Mouse (Mus musculus): ENCODE measurements at regions not wholly inside any gene's neighbourhood (a gene's known extent, or its start where the extent isn't known, plus 50 kb on each side); places are given as distances from the start of the nearest gene placed in this dataset.
"Not testable (repeated sequence)": the region's sequence is repeated elsewhere in the genome, so short reads cannot be mapped to it uniquely, and the experiment has no call there.

- no peak for DNase-seq
Observed at GRCm38 (mm10) chr7:116681268-116681667, 177.1 kb downstream of the Nucb2 start.

DNA sequence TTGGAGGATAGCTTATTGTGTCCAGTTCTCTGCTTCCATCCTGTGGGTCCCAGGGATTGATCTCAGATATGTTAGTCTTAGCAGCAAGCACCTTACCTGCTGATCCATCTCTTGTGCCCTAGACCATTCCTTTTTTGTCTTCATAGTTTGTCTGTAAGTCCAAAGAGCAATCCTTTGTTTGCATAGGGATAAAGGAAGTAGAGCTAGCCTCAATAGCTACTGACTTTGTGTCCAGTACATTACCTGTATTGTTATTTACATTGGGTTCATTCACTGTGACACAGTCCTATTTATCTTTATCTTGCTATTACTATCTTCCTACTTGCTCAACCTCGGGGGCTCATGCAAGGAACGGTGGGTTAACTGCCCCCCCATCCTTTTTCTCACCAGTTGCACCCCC is 196.2 kb downstream of the Nucb2 start:
- DNase-seq: no peak

GRCm38 (mm10) chr7:116701466-116702342 is 197.5 kb downstream of the Nucb2 start:
- DNase-seq: peak; percentile 79

DNA sequence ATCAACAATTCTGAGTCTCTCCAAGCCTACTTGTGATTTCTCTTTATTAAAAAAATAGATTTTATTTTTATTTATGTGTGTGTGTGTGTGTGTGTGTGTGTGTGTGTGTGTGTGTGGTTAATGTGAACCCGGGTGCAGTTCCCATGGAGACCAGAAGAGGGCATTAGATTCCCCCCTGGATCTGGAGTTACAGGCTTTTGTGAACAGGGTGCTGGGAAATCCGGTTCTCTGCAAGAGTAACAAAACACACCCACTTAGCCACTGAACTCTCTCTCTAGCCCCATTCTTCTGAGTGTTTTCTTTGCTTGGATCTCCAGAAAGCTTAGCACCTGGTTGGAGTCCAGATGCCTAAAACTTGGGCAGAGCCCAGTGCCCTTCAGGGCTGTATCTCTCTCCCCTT is 198.4 kb downstream of the Nucb2 start:
- DNase-seq: no peak

- no peak for DNase-seq
Observed at GRCm38 (mm10) chr7:116711541-116711940, 207.4 kb downstream of the Nucb2 start.

- no peak for DNase-seq
Observed at GRCm38 (mm10) chr7:116713200-116713599, 209.0 kb downstream of the Nucb2 start.

DNA sequence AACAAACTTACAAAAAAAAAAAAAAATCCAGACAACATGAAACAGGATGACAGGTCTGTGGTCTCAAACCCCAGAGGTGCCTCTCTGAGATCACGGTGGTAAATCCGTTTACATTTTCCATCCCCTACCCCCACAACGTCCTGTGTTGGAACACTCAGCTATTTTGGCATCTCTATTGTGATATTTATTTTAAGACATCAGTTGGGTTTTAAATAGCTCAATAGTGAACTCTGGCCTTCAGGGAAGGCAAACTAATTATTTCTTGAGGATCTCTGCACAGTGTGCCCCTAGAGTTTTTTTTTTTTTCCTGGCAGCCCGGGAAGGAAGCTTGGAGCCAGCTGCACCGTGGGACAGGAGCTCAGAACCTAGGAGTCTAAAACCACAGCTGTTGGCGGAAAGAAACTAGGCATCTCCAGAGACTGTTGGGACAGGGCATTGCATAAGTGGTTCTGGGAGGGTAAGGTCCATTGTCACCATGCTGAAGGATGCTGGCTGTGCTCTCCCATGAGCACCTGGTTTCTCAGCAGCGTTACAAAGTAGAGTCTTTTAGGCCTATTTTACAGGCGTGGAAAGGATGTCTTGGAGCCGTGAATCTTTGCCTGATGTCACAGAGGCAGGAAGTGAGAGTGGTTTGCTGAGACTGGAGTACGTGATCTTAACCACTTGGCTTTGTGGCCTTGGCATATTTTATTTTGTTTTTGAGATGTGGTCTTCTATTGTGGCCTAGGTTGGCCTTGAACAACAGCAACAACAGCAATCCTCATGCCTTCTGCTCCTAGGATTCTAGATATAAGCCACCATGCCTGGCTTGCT is 211.3 kb downstream of the Nucb2 start:
- DNase-seq: no peak

GRCm38 (mm10) chr7:116728379-116728778 is 224.2 kb downstream of the Nucb2 start:
- no peak for DNase-seq

DNA sequence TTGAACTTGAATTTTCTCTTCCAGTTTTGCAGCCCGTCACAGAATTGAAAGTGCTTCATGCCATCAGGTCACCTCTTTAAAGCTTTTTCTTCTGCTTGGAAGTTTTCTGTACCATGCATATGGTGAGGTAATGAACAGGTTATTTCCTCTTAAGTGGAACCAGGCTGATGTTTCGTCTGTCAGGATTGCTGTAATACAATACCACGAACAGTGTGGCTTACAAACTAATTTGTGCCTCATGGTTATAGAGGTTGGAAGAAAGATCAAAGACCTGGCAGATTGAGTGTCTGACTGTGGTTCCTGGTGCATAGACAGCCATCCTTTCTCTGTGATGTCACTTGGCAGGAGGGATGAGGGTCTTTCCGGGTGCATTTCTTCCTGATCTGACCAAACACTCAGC is 225.6 kb downstream of the Nucb2 start:
- no peak for DNase-seq

DNA sequence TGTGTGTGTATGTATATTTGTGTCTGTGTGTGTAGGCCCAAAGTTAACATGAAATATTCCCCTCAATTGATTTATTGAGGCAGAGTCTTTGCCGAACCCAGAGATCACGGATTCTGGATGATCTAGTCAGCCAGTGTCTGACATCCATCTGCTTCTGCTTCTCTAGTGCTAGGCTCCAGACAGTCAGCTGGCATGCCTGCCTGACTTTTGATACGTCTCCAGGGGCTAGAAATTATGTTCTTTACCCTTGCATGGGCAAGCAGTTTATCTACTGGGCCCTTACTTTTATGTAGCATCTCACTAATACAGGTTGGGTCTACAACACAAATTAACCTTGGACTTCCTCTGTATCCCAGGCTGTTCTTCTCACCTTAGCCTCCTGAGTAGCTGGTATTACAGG is 231.5 kb downstream of the Nucb2 start:
- DNase-seq: no peak

DNA sequence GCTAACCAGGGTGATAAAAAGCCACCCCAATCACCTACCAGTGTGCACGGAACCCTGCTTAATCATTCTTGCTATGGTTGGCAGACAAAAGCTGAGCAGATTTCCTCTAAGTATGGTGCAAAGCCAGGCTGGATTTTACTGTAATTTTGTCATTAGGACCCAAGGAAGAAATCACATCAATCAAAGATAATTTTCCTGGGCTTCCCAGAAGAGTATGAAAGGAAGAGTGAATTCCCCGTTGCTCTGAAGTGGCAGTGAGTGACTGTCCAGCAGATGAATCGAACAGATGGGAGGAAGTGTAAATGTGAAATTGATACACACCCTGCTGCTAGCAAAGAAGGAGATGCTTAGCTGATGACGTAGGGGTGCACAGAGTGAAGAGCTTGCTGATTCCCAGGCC is 232.2 kb downstream of the Nucb2 start:
- no peak for DNase-seq

- no peak for DNase-seq
Observed at GRCm38 (mm10) chr7:116738009-116738408, 233.8 kb downstream of the Nucb2 start.

GRCm38 (mm10) chr7:116754556-116754955 is 250.4 kb downstream of the Nucb2 start:
- DNase-seq: no peak

- DNase-seq: not testable (repeated sequence)
Observed at GRCm38 (mm10) chr7:116792181-116792580, 288.0 kb downstream of the Nucb2 start.

DNA sequence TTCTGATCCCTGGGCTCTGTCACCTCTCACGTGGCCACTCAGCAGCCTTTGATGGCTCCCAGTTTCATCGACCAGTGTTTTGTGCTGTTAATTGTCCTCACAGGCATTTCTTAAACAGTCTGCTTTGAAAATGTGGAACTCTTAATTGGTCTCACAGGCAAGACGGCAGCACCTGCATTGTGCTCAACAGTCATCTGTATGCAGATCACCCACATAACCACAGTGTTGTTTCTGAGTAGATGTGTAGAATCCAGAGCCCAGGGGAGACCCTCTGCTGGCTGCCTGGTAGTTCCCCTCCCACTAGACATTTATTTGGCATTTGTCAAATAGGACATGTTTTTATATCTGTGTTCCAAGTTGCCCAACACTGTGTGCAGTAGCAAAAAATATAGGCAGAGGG is 304.3 kb downstream of the Nucb2 start:
- no peak for DNase-seq

- DNase-seq: no peak
Observed at GRCm38 (mm10) chr7:116816494-116816893, 312.3 kb downstream of the Nucb2 start.

GRCm38 (mm10) chr7:116817991-116818390 is 313.8 kb downstream of the Nucb2 start:
- DNase-seq: no peak

- DNase-seq: no peak
Observed at GRCm38 (mm10) chr7:116820613-116821012, 316.4 kb downstream of the Nucb2 start.

GRCm38 (mm10) chr7:116842894-116843293 is 338.7 kb downstream of the Nucb2 start:
- DNase-seq: no peak

- no peak for DNase-seq
Observed at GRCm38 (mm10) chr7:116847846-116848730, 343.9 kb downstream of the Nucb2 start.

- DNase-seq: no peak
Observed at GRCm38 (mm10) chr7:116853351-116853750, 349.2 kb downstream of the Nucb2 start.

GRCm38 (mm10) chr7:116857141-116857540 is 353.0 kb downstream of the Nucb2 start:
- DNase-seq: peak; percentile 10

GRCm38 (mm10) chr7:116857744-116858143 is 353.6 kb downstream of the Nucb2 start:
- no peak for DNase-seq
